Mouse (Mus musculus) layer of hippocampus, postnatal 14 days (tissue): ENCODE data around the gene Ptprj. TPM values are rescaled to one million over a fixed set of nuclear protein-coding genes. Genes with fewer than 3 reads are reported as not detected.

Source experiments
- DNase-seq, 2 experiments: peaks; one replicate each; pipeline ENCODE4 v3.0.0; 2021 to 2022; ENCODE audit warnings: low spot score in 2 of 2, mixed read lengths in 1 of 2
- total RNA-seq, 2 experiments: library from RNA; stranded (reverse); gene quantifications; 2 replicates each; pipeline ENCODE4 v1.2.3; 2021

Ptprj gene
- total RNA-seq, 2 experiments from 2014 or later = 101 to 107 TPM

DNA sequence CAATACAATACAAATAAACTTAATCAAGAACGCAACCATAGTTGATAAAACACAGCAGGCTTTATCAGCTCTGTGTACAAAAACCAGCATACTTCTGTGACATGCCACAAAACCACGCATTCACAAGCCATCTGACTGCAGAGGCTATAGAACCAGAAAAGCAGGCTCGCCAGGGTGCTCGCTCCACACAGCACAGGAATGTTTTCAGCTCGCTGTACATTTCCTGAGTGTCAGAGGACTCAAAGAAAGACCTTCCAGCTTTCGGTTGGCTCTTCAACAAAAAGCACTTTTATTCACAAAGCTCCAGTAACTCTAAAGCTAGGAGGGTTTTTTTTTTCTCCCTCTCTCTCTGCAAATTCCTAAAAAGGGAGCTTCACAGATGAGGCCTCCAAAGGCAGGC is 53.9 kb downstream of the Ptprj start:
- DNase-seq = no peak

- no peak for DNase-seq
Observed at GRCm38 (mm10) chr2:90525807-90526206, 54.6 kb downstream of the Ptprj start.

GRCm38 (mm10) chr2:90522455-90522854 is 58.0 kb downstream of the Ptprj start:
- no peak for DNase-seq

DNA sequence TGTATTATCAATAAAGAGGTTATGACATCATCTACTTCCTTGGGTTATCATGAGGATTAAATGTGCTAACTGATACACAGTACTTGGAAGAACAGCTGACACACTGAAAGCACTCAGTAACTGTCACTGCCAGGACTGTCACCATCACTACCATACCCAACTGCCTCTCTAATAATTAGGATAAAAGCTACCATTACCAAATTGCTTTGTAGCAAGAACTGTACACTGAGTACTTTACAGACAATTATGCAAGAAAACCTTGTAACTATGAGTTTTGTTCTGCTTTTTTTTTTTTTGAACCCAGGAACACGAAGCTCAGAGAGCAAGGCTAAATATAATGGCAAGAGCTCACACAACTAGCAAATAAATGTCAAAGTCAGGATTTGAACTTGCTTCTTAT is 58.5 kb downstream of the Ptprj start:
- peak in 1 of 2 experiments; percentile 40 for DNase-seq

DNA sequence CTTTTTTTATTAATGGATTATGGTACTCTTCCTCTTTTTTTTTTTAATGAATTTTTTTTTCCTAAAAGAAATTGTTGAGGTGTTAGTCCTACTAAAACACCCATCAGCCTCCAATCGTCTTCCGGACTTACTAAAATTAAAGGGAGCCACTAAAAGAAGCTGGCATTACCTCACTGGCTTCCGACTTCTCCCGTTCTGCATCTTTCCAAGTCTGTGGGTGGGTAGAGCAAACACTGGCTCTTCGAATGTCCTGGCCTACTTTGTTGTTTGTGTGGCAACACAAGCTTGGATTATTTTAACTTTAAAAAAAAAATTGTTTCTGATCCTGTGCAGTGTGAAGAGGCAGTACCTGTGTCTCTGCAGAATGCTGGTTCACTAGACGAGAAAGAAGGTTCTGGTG is 62.2 kb downstream of the Ptprj start:
- no peak for DNase-seq

DNA sequence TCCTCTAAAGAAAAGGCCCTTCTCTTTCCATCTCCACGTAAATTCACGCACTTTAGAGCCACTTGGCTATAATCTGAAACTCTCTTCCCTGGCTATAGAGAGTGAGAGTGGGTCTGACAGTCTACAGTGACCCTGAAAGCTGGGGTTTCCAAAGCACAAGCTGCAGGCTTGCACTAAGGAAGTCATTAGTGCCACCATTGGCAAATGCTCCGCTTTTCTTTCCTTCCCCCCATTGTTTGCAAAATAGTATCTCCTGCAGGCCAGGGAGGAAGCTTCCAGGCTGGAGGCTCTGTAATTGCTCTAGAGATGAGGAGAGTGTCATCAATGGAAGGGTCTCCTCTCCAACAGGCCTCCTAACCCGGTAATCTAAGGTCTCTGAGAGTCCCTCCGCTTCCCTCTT is 65.5 kb downstream of the Ptprj start:
- no peak for DNase-seq

DNA sequence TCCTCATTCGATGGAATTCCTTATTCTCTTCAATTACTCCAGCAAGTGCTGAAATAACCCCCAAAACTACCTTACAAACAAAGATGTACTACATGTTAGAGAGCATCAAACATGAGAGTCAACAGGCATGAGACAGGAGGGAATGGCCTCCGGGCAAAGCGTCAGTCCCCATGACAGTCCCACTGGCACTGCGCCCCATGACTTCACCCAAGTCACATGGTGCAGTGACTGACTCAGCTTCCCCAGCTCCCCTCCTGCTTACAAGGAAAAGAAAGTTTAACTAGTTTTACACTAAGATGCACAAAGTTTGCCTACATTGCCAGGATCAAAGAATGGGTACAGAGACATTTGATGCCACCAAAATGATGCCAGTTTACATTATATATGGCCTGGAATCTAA is 71.2 kb downstream of the Ptprj start:
- no peak for DNase-seq

GRCm38 (mm10) chr2:90506143-90506542 is 74.3 kb downstream of the Ptprj start:
- no peak for DNase-seq

- peak; percentile 86 to 87 for DNase-seq
Observed at GRCm38 (mm10) chr2:90504731-90505171, 75.7 kb downstream of the Ptprj start.

DNA sequence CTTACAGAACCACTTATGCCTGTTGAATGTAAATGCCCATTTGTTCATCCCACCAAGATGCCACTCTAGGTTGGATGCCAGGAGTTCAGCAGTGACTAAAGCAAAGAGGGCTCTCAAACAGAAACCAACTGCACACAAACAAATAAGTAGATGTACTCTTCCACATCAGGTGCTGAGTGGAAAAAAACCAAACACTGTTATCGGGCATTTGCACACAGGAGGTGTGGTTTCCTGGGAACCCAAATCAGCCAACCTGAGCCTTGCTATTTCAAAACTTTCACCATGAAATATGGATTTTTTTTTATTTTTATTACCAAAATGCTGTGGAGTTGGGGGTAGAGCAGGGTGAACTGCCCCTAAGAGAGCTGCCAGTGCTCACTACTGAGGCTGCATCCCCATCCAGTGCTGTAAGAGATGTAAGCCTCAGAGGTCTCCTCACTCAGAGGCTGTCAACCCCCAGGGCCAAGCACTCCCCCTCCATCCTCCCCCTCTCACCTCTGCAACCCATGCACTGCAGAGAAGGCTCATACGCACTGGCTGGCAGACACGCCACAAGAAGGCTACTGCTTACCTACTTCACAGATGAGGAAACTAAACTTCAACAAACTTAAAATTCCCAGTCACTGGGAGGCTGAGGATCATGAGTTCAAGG is 77.1 kb downstream of the Ptprj start:
- no peak for DNase-seq

DNA sequence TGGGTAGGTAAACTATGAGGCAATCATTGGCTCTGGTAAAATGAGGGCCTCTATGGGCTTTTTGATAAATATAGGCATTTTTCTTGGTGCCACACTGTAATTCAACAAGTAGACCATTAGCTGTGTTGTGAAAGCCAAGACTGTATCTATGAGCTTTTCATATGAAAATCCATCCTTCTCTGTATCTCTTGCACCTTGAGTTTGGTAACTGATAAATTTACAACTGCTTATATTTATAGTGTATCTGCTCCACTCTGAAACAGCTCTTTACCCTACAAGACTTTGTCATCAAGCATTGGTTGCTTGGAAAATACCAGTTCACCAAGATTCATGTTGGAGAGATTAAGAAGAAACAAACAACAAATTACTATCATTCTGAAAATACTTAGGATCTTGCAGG is 77.7 kb downstream of the Ptprj start:
- no peak for DNase-seq

DNA sequence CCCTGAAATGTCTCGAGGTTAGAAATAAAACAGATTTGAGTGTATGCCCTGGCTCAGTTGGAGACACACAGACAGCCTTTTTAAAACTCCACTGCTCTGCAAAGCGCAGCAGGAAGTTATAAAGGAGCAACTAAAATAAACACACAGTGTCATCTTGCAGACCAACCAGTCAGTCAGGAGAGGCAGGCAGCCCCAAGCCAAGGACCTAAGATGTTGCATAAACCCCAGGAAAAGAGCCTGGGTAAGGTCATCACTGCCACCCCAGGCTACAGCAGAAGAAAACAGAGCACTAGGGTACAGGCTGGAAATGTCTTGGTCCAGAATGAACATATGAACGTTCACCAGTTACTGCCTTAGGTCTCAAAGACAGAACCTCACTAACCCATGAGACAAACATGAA is 78.7 kb downstream of the Ptprj start:
- no peak for DNase-seq

DNA sequence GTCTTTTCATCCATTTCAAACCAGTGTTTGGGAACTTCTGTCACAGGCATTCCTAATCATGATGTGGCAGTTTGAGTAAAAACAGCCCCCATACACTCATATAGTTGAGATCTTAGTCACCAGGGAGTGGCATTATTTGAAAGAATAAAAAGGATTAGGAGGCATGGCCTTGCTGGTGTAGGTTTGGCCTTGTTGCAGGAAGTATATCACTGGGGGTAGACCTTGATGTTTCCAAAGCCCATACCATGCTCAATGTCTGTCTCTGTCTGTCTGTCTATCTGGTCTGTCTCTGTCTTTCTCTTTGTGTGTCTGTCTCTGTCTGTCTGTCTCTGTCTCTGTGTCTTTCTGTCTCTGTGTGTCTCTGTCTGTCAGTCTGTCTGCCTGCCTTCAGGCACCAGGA is 79.6 kb downstream of the Ptprj start:
- DNase-seq = no peak

GRCm38 (mm10) chr2:90499002-90499401 is 81.4 kb downstream of the Ptprj start:
- DNase-seq = no peak

GRCm38 (mm10) chr2:90497551-90497950 is 82.9 kb downstream of the Ptprj start:
- no peak for DNase-seq

DNA sequence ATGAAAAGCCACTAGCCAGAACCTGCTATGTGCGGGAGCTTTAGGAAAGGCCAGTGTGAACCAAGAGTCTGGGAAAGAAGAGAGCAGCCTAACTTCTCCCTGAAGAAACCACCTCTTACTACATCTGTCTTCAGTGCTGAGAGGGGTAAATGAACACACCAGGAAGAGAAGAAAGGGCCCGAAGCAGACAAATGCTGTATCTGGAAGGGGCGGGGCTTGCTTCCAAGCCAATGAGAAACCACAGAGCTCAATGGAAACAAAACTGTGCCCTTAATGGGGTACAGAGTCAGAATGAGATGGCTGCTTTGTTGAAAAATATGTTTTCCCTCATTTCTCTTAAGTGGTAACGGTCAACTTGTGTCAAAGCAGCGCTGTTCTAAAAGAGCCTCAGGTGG is 83.8 kb downstream of the Ptprj start:
- DNase-seq = no peak

GRCm38 (mm10) chr2:90496012-90496679 is 84.3 kb downstream of the Ptprj start:
- no peak for DNase-seq

GRCm38 (mm10) chr2:90490279-90491046 is 90.0 kb downstream of the Ptprj start:
- DNase-seq = no peak

GRCm38 (mm10) chr2:90489839-90490238 is 90.6 kb downstream of the Ptprj start:
- DNase-seq = peak in 1 of 2 experiments; percentile 79

DNA sequence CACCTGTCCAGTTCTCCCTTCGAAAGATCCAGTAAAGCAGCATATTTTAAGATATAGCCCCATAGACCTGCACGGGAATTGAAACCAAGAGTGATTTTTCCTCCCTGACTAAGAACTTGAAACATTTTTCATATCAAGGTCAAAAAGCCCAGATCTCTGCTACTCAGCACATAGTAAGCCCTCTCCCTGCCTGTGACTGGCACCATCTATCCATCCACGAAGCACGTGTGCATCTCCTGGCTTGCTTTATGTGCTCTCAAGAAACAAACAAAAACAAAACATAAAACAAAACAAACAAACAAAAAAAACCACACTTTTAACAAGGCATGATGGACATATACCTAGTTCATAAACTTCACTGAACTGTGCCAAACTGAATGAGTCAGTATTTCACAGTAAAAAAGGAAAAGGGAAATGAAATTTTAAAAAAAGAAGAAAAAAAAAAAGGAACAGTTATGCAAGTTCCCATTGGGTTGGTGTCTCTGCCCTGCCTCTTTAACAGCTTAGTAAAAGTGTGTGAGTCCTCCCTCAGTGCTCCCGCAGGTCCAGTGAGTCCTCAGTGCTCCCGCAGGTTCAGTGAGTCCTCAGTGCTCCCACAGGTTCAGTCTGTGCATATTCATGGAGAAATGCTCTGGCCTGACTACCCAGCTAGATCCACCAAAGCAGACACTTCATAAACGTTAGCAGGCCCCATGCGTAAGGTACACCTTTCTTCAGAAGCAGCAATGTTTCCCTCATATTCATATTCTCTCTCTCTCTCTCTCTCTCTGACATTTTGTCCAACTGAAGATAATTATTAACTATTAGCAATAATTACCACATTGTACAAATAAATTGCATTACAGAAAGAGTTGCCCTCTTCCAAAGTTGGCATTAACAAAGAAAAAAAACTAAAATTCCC is 91.5 kb downstream of the Ptprj start:
- no peak for DNase-seq
